27 mouse cellular contexts compared by ENCODE assay signal in genomic region chr16:18447243-18447642, GRCm38 (mm10). TPM values are rescaled to one million over a fixed set of nuclear protein-coding genes. Genes with fewer than 3 reads are reported as not detected.
DNase-seq lines count a peak whose midpoint lies in the region; ATAC-seq and TF ChIP-seq lines count a peak whose summit lies in the region.
"Had no signal": no experiment of that assay in that cellular context is flagged by ENCODE, and none has a peak within 500 bp of the region (broad histone marks: within the 10 kb centered on the region; RNA-seq: fewer than 3 reads in every experiment).

No protein-coding gene starts in this region.

- peak overlapping the region; percentile 37; the same call in 1 of the 2 replicates for H3K27ac ChIP-seq in hindbrain, embryonic 10.5 days
- H3K27ac ChIP-seq in hindbrain, embryonic 16.5 days (ENCODE audit: low read depth, low read length) = no peak overlapping the region
- H3K27ac ChIP-seq in liver, embryonic 13.5 days = 0 out of 2 replicates have a peak overlapping the region, but pooled peaks have one; percentile 27
- H3K27ac ChIP-seq in liver, postnatal 0 days (ENCODE audit: low read depth) = no peak overlapping the region
- peak overlapping the region; percentile 48; the same call in 1 of the 2 replicates for H3K27ac ChIP-seq in embryonic facial prominence, embryonic 15.5 days (replicated peaks)
- no peak overlapping the region for H3K27ac ChIP-seq in limb, embryonic 14.5 days (replicated peaks; ENCODE audit: low read depth, low read length)
- H3K27ac ChIP-seq in intestine, embryonic 15.5 days = no peak overlapping the region
- H3K27ac ChIP-seq: heart, embryonic 15.5 days; hindbrain, embryonic 15.5 days; layer of hippocampus, adult 2 months; midbrain, embryonic 12.5 days had no signal

- peaks cover 9% of the 10 kb centered on the region for H3K4me1 ChIP-seq in hindbrain, embryonic 10.5 days (replicated peaks)
- no peaks in the 10 kb centered on the region for H3K4me1 ChIP-seq in hindbrain, embryonic 16.5 days (ENCODE audit: control insufficient read depth, insufficient read depth, low read depth, low read length)
- H3K4me1 ChIP-seq in liver, embryonic 13.5 days (replicated peaks) = peaks cover 12% of the 10 kb centered on the region; the same call in 1 of the 2 replicates
- H3K4me1 ChIP-seq in liver, postnatal 0 days (ENCODE audit: insufficient read depth) = no peaks in the 10 kb centered on the region
- peaks cover 21% of the 10 kb centered on the region for H3K4me1 ChIP-seq in embryonic facial prominence, embryonic 15.5 days
- H3K4me1 ChIP-seq in limb, embryonic 14.5 days (ENCODE audit: control insufficient read depth, insufficient read depth, low read length) = peaks cover 18% of the 10 kb centered on the region
- peaks cover 16% of the 10 kb centered on the region for H3K4me1 ChIP-seq in intestine, embryonic 15.5 days (replicated peaks)
- H3K4me1 ChIP-seq: hindbrain, embryonic 15.5 days; midbrain, embryonic 12.5 days had no signal

- H3K27me3 ChIP-seq in hindbrain, embryonic 10.5 days (ENCODE audit: insufficient read depth, poor library complexity, severe bottlenecking) = 0 out of 2 replicates have a peak, but pooled peaks cover 7% of the 10 kb centered on the region
- H3K27me3 ChIP-seq in hindbrain, embryonic 16.5 days (replicated peaks; ENCODE audit: control insufficient read depth, insufficient read depth, low read length) = no peaks in the 10 kb centered on the region
- no peaks in the 10 kb centered on the region for H3K27me3 ChIP-seq in liver, embryonic 13.5 days
- H3K27me3 ChIP-seq in liver, postnatal 0 days (ENCODE audit: insufficient read depth, low read length) = no peaks in the 10 kb centered on the region
- H3K27me3 ChIP-seq in embryonic facial prominence, embryonic 15.5 days = no peaks in the 10 kb centered on the region
- H3K27me3 ChIP-seq in limb, embryonic 14.5 days (ENCODE audit: control insufficient read depth, insufficient read depth, low read length) = no peaks in the 10 kb centered on the region
- H3K27me3 ChIP-seq in intestine, embryonic 15.5 days (replicated peaks) = no peaks in the 10 kb centered on the region
- H3K27me3 ChIP-seq: heart, embryonic 15.5 days; hindbrain, embryonic 15.5 days; midbrain, embryonic 12.5 days; Patski had no signal

- H3K4me2 ChIP-seq in hindbrain, embryonic 16.5 days (ENCODE audit: low read length) = no peak overlapping the region
- no peak overlapping the region for H3K4me2 ChIP-seq in liver, embryonic 13.5 days
- H3K4me2 ChIP-seq in liver, postnatal 0 days (ENCODE audit: low read depth, low read length) = no peak overlapping the region
- no peak overlapping the region for H3K4me2 ChIP-seq in embryonic facial prominence, embryonic 15.5 days (replicated peaks)
- H3K4me2 ChIP-seq in limb, embryonic 14.5 days (replicated peaks; ENCODE audit: low read depth, low read length, severe bottlenecking) = no peak overlapping the region
- no peak overlapping the region for H3K4me2 ChIP-seq in intestine, embryonic 15.5 days (replicated peaks)
- H3K4me2 ChIP-seq: heart, embryonic 15.5 days; hindbrain, embryonic 15.5 days; midbrain, embryonic 12.5 days had no signal

- TF ChIP-seq CTCF in liver, postnatal 0 days (IDR thresholded peaks at IDR 0.05; ENCODE audit: low read depth) = no peak

- no peak overlapping the region for H3K4me3 ChIP-seq in hindbrain, embryonic 10.5 days
- H3K4me3 ChIP-seq in hindbrain, embryonic 16.5 days (ENCODE audit: low read length) = no peak overlapping the region
- H3K4me3 ChIP-seq in liver, embryonic 13.5 days (replicated peaks) = no peak overlapping the region
- H3K4me3 ChIP-seq in liver, postnatal 0 days (ENCODE audit: low read depth, low read length) = no peak overlapping the region
- H3K4me3 ChIP-seq in embryonic facial prominence, embryonic 15.5 days (replicated peaks) = no peak overlapping the region
- H3K4me3 ChIP-seq in limb, embryonic 14.5 days (replicated peaks; ENCODE audit: low read length) = no peak overlapping the region
- no peak overlapping the region for H3K4me3 ChIP-seq in intestine, embryonic 15.5 days (replicated peaks)
- H3K4me3 ChIP-seq: heart, embryonic 15.5 days; hindbrain, embryonic 15.5 days; layer of hippocampus, adult 2 months; midbrain, embryonic 12.5 days had no signal

- no peak overlapping the region for H3K9ac ChIP-seq in hindbrain, embryonic 16.5 days (ENCODE audit: low read depth, low read length)
- H3K9ac ChIP-seq in liver, embryonic 13.5 days = no peak overlapping the region
- no peak overlapping the region for H3K9ac ChIP-seq in liver, postnatal 0 days (replicated peaks)
- H3K9ac ChIP-seq in embryonic facial prominence, embryonic 15.5 days = no peak overlapping the region
- 0 out of 2 replicates have a peak overlapping the region, but pooled peaks have one; percentile 16 for H3K9ac ChIP-seq in limb, embryonic 14.5 days (ENCODE audit: low read depth, low read length, severe bottlenecking)
- no peak overlapping the region for H3K9ac ChIP-seq in intestine, embryonic 15.5 days
- H3K9ac ChIP-seq: heart, embryonic 15.5 days; hindbrain, embryonic 15.5 days; midbrain, embryonic 12.5 days had no signal

- no peak for DNase-seq in hindbrain, embryonic 10.5 days (ENCODE audit: low spot score)
- DNase-seq in liver, embryonic 13.5 days = no peak
- no peak for DNase-seq in liver, postnatal 0 days
- no peak for DNase-seq in limb, embryonic 14.5 days (ENCODE audit: low spot score)
- DNase-seq: adrenal gland, adult 8-10 months; cerebellum, adult 11-12 months; cerebellum, postnatal 14 days; gastrocnemius, postnatal 36 days; heart, postnatal 4 days; kidney, adult 8-10 months; layer of hippocampus, postnatal 36 days; liver; thymus, adult 18-20 months; thymus, postnatal 4 days had no signal

- no peak for TF ChIP-seq POLR2A in limb, embryonic 14.5 days (IDR thresholded peaks at IDR 0.05; ENCODE audit: borderline replicate concordance, extremely low read depth, insufficient read depth, insufficient read length)

- no peak for ATAC-seq in hindbrain, embryonic 16.5 days
- ATAC-seq in liver, embryonic 13.5 days (ENCODE audit: low read depth) = no peak
- ATAC-seq in liver, postnatal 0 days = no peak
- ATAC-seq in embryonic facial prominence, embryonic 15.5 days (ENCODE audit: insufficient number of reproducible peaks, low FRiP score, low TSS enrichment, low read depth) = no peak
- no peak for ATAC-seq in limb, embryonic 14.5 days (ENCODE audit: low FRiP score, low read depth)
- ATAC-seq in megakaryocyte progenitor cell, adult 5-6 weeks (replicated peaks; ENCODE audit: poor library complexity) = no peak
- no peak for ATAC-seq in intestine, embryonic 15.5 days
- ATAC-seq: forebrain, embryonic 16.5 days; lung, postnatal 0 days; Patski had no signal

- H3K36me3 ChIP-seq in hindbrain, embryonic 10.5 days = peaks cover 25% of the 10 kb centered on the region
- 0 out of 2 replicates have a peak, but pooled peaks cover 3% of the 10 kb centered on the region for H3K36me3 ChIP-seq in hindbrain, embryonic 16.5 days (ENCODE audit: control insufficient read depth, insufficient read depth, low read length)
- H3K36me3 ChIP-seq in liver, embryonic 13.5 days = peaks cover 100% of the 10 kb centered on the region
- H3K36me3 ChIP-seq in liver, postnatal 0 days (replicated peaks; ENCODE audit: insufficient read depth, low read length) = peaks cover 68% of the 10 kb centered on the region
- H3K36me3 ChIP-seq in embryonic facial prominence, embryonic 15.5 days = no peaks in the 10 kb centered on the region
- no peaks in the 10 kb centered on the region for H3K36me3 ChIP-seq in limb, embryonic 14.5 days (ENCODE audit: control insufficient read depth, insufficient read depth, low read length)
- H3K36me3 ChIP-seq in intestine, embryonic 15.5 days = no peaks in the 10 kb centered on the region; the same call in 1 of the 2 replicates

- H3K9me3 ChIP-seq in hindbrain, embryonic 10.5 days = no peaks in the 10 kb centered on the region
- H3K9me3 ChIP-seq in hindbrain, embryonic 16.5 days (ENCODE audit: control insufficient read depth, low read length) = no peaks in the 10 kb centered on the region
- H3K9me3 ChIP-seq in liver, embryonic 13.5 days (replicated peaks) = no peaks in the 10 kb centered on the region
- no peaks in the 10 kb centered on the region for H3K9me3 ChIP-seq in liver, postnatal 0 days (ENCODE audit: low read length)
- H3K9me3 ChIP-seq in embryonic facial prominence, embryonic 15.5 days (replicated peaks) = no peaks in the 10 kb centered on the region
- H3K9me3 ChIP-seq in limb, embryonic 14.5 days (ENCODE audit: control insufficient read depth, low read length) = no peaks in the 10 kb centered on the region
- no peaks in the 10 kb centered on the region for H3K9me3 ChIP-seq in intestine, embryonic 15.5 days
- H3K9me3 ChIP-seq: G1E; heart, embryonic 15.5 days; hindbrain, embryonic 15.5 days; midbrain, embryonic 12.5 days had no signal

- no peak for TF ChIP-seq EP300 in liver, postnatal 0 days (IDR thresholded peaks at IDR 0.05; ENCODE audit: low read depth)

RNA-seq across cellular contexts. Expression of gene Comt, which starts 20.6 kb away (rescaled TPM):
- polyA plus RNA-seq in hindbrain, embryonic 10.5 days (2016; fragmentation: Nextera tagmentation; extraction: Ambion mirVana) = 62.5 and 67.9 TPM in 2 replicates
- polyA plus RNA-seq in hindbrain, embryonic 16.5 days (2015; fragmentation: Nextera tagmentation; extraction: Ambion mirVana) = 119 and 123 TPM in 2 replicates
- polyA plus RNA-seq in liver, embryonic 13.5 days (2015; fragmentation: Nextera tagmentation; extraction: Ambion mirVana) = 109 and 110 TPM in 2 replicates
- polyA plus RNA-seq in liver, postnatal 0 days (2015; fragmentation: Nextera tagmentation; extraction: Ambion mirVana) = 100 and 125 TPM in 2 replicates
- 109 and 116 TPM in 2 replicates for polyA plus RNA-seq in embryonic facial prominence, embryonic 15.5 days (2015; fragmentation: Nextera tagmentation; extraction: Ambion mirVana)
- 84.5 and 110 TPM in 2 replicates for polyA plus RNA-seq in limb, embryonic 14.5 days (2012; rRNA removed)
- polyA plus RNA-seq in limb, embryonic 14.5 days (2014; fragmentation: Nextera tagmentation; extraction: Ambion mirVana) = 82.4 and 92.3 TPM in 2 replicates
- 42.8 and 55.1 TPM in 2 replicates for total RNA-seq in megakaryocyte progenitor cell, adult 5-6 weeks (2015)
- 42.3 and 47.1 TPM in 2 replicates for total RNA-seq in megakaryocyte progenitor cell, adult 5-6 weeks (2017)
- polyA plus RNA-seq in intestine, embryonic 15.5 days (2015; fragmentation: Nextera tagmentation; extraction: Ambion mirVana) = 89.5 and 97.1 TPM in 2 replicates

RNA-seq across cellular contexts. Expression of gene Txnrd2, which starts 21.1 kb away (rescaled TPM):
- polyA plus RNA-seq in hindbrain, embryonic 10.5 days (2016; fragmentation: Nextera tagmentation; extraction: Ambion mirVana) = 30.5 and 34.7 TPM in 2 replicates
- 37.5 and 40.6 TPM in 2 replicates for polyA plus RNA-seq in hindbrain, embryonic 16.5 days (2015; fragmentation: Nextera tagmentation; extraction: Ambion mirVana)
- polyA plus RNA-seq in liver, embryonic 13.5 days (2015; fragmentation: Nextera tagmentation; extraction: Ambion mirVana) = 105 and 112 TPM in 2 replicates
- polyA plus RNA-seq in liver, postnatal 0 days (2015; fragmentation: Nextera tagmentation; extraction: Ambion mirVana) = 51.2 and 53.3 TPM in 2 replicates
- 17.0 and 18.2 TPM in 2 replicates for polyA plus RNA-seq in embryonic facial prominence, embryonic 15.5 days (2015; fragmentation: Nextera tagmentation; extraction: Ambion mirVana)
- polyA plus RNA-seq in limb, embryonic 14.5 days (2012; rRNA removed) = 13.4 and 14.1 TPM in 2 replicates
- 13.6 and 18.4 TPM in 2 replicates for polyA plus RNA-seq in limb, embryonic 14.5 days (2014; fragmentation: Nextera tagmentation; extraction: Ambion mirVana)
- 14.3 and 23.0 TPM in 2 replicates for total RNA-seq in megakaryocyte progenitor cell, adult 5-6 weeks (2015)
- total RNA-seq in megakaryocyte progenitor cell, adult 5-6 weeks (2017) = 12.5 and 20.6 TPM in 2 replicates
- 25.4 and 25.8 TPM in 2 replicates for polyA plus RNA-seq in intestine, embryonic 15.5 days (2015; fragmentation: Nextera tagmentation; extraction: Ambion mirVana)

RNA-seq across cellular contexts. Expression of gene Gnb1l, which starts 51.3 kb away (rescaled TPM):
- 16.8 and 19.5 TPM in 2 replicates for polyA plus RNA-seq in hindbrain, embryonic 10.5 days (2016; fragmentation: Nextera tagmentation; extraction: Ambion mirVana)
- polyA plus RNA-seq in hindbrain, embryonic 16.5 days (2015; fragmentation: Nextera tagmentation; extraction: Ambion mirVana) = 16.4 and 19.3 TPM in 2 replicates
- 14.0 and 14.9 TPM in 2 replicates for polyA plus RNA-seq in liver, embryonic 13.5 days (2015; fragmentation: Nextera tagmentation; extraction: Ambion mirVana)
- 3.9 and 5.1 TPM in 2 replicates for polyA plus RNA-seq in liver, postnatal 0 days (2015; fragmentation: Nextera tagmentation; extraction: Ambion mirVana)
- polyA plus RNA-seq in embryonic facial prominence, embryonic 15.5 days (2015; fragmentation: Nextera tagmentation; extraction: Ambion mirVana) = 15.1 and 18.7 TPM in 2 replicates
- 16.1 and 19.0 TPM in 2 replicates for polyA plus RNA-seq in limb, embryonic 14.5 days (2012; rRNA removed)
- polyA plus RNA-seq in limb, embryonic 14.5 days (2014; fragmentation: Nextera tagmentation; extraction: Ambion mirVana) = 20.2 and 23.2 TPM in 2 replicates
- 6.4 and 7.3 TPM in 2 replicates for total RNA-seq in megakaryocyte progenitor cell, adult 5-6 weeks (2015)
- total RNA-seq in megakaryocyte progenitor cell, adult 5-6 weeks (2017) = 2.4 and 8.8 TPM in 2 replicates
- 13.8 and 14.0 TPM in 2 replicates for polyA plus RNA-seq in intestine, embryonic 15.5 days (2015; fragmentation: Nextera tagmentation; extraction: Ambion mirVana)

RNA-seq across cellular contexts. Expression of gene Rtl10, which starts 51.5 kb away (rescaled TPM):
- polyA plus RNA-seq in hindbrain, embryonic 10.5 days (2016; fragmentation: Nextera tagmentation; extraction: Ambion mirVana) = 2.2 and 2.7 TPM in 2 replicates
- polyA plus RNA-seq in hindbrain, embryonic 16.5 days (2015; fragmentation: Nextera tagmentation; extraction: Ambion mirVana) = 3.2 and 3.6 TPM in 2 replicates
- 1.4 and 1.9 TPM in 2 replicates for polyA plus RNA-seq in liver, embryonic 13.5 days (2015; fragmentation: Nextera tagmentation; extraction: Ambion mirVana)
- polyA plus RNA-seq in liver, postnatal 0 days (2015; fragmentation: Nextera tagmentation; extraction: Ambion mirVana) = 0.57 and 0.59 TPM in 2 replicates
- 3.5 and 4.5 TPM in 2 replicates for polyA plus RNA-seq in embryonic facial prominence, embryonic 15.5 days (2015; fragmentation: Nextera tagmentation; extraction: Ambion mirVana)
- 16.6 and 22.0 TPM in 2 replicates for polyA plus RNA-seq in limb, embryonic 14.5 days (2012; rRNA removed)
- polyA plus RNA-seq in limb, embryonic 14.5 days (2014; fragmentation: Nextera tagmentation; extraction: Ambion mirVana) = 4.3 and 4.5 TPM in 2 replicates
- total RNA-seq in megakaryocyte progenitor cell, adult 5-6 weeks (2015) = 5.8 and 8.1 TPM in 2 replicates
- total RNA-seq in megakaryocyte progenitor cell, adult 5-6 weeks (2017) = 2.6 and 4.1 TPM in 2 replicates
- polyA plus RNA-seq in intestine, embryonic 15.5 days (2015; fragmentation: Nextera tagmentation; extraction: Ambion mirVana) = 3.2 and 3.4 TPM in 2 replicates
- total RNA-seq: monocyte, adult 5-6 weeks had no signal

Comparison
In these comparisons a context has a peak if more than half of its experiments do, and no peak if none do; other contexts are left out.
1. H3K27ac ChIP-seq: peak in hindbrain, embryonic 10.5 days (single experiment), liver, embryonic 13.5 days (single experiment) and embryonic facial prominence, embryonic 15.5 days (single experiment); none in hindbrain, embryonic 16.5 days (single experiment), liver, postnatal 0 days (single experiment), limb, embryonic 14.5 days (single experiment) and intestine, embryonic 15.5 days (single experiment).